Mouse (Mus musculus) hindbrain, embryonic 13.5 days (tissue): ENCODE data around the gene Sesn1. TPM values are rescaled to one million over a fixed set of nuclear protein-coding genes. Genes with fewer than 3 reads are reported as not detected.

Source experiments
- ATAC-seq: fragments of 200-750 bp; cut with Nextera tagmentation; 2 replicates; pipeline ENCODE4 v1.8.0; 2017; ENCODE audit warnings: moderate TSS enrichment; ENCODE audit not compliant: low FRiP score
- H3K27ac ChIP-seq: fragments of 300-500 bp; sonication (generic); 2 replicates; pipeline ENCODE4 v1.5.1; 2015; ENCODE audit warnings: inconsistent platforms, mild to moderate bottlenecking, moderate library complexity
- H3K27me3 ChIP-seq: fragments of 300-500 bp; sonication (generic); 2 replicates; pipeline ENCODE4 v1.6.1; 2015; ENCODE audit warnings: mild to moderate bottlenecking, inconsistent platforms
- H3K36me3 ChIP-seq: fragments of 300-500 bp; sonication (generic); 2 replicates; pipeline ENCODE4 v1.6.1; 2015; ENCODE audit warnings: mild to moderate bottlenecking, inconsistent platforms
- H3K4me1 ChIP-seq: fragments of 300-500 bp; sonication (generic); replicated peaks from 2 replicates; pipeline ENCODE4 v1.6.1; 2015; ENCODE audit warnings: inconsistent platforms
- H3K4me2 ChIP-seq: fragments of 300-500 bp; sonication (generic); 2 replicates; pipeline ENCODE4 v1.6.1; 2015; ENCODE audit warnings: inconsistent platforms, mild to moderate bottlenecking, moderate library complexity
- H3K4me3 ChIP-seq: fragments of 300-500 bp; sonication (generic); 2 replicates; pipeline ENCODE4 v1.5.1; 2015; ENCODE audit warnings: mild to moderate bottlenecking, inconsistent platforms
- H3K9ac ChIP-seq: fragments of 300-500 bp; sonication (generic); 2 replicates; pipeline ENCODE4 v1.6.1; 2015; ENCODE audit warnings: mild to moderate bottlenecking, inconsistent platforms
- H3K9me3 ChIP-seq: fragments of 300-500 bp; sonication (generic); 2 replicates; pipeline ENCODE4 v1.6.1; 2016; ENCODE audit warnings: inconsistent platforms
- WGBS: fragments of 180-500 bp; shearing (Covaris S2); methylation state at CpG from one replicate; pipeline ENCODE4 v1.1.7; 2015; 5-methylcytosine and 5-hydroxymethylcytosine counted together
- polyA plus RNA-seq: library from polyadenylated mRNA; unstranded; fragments of >200 nt; fragmentation: Nextera tagmentation; extraction: Ambion mirVana; gene quantifications from 2 replicates; pipeline ENCODE4 v1.2.1, GENCODE M21; 2015

Gene Sesn1
- 35.6 and 36.1 TPM in 2 replicates for polyA plus RNA-seq

GRCm38 (mm10) chr10:41809771-41810563 is at the start of gene Sesn1, which contains the start of gene Cep57l1:
TSS of gene Sesn1 (plus strand) at chr10:41809935.
TSS of gene Cep57l1 (minus strand) at chr10:41809871.
- Histone ChIP-seq H3K4me2 (peak within 1 kb of the TSS; percentile 81), H3K27me3 (no peaks in the 10 kb centered on the region), H3K36me3 (no peaks in the 10 kb centered on the region), H3K4me1 (peaks cover 40% of the 10 kb centered on the region), H3K4me3 (peak within 1 kb of the TSS; percentile 82), H3K27ac (peak within 1 kb of the TSS; percentile 95), H3K9me3 (no peaks in the 10 kb centered on the region), H3K9ac (peak within 1 kb of the TSS; percentile 88)
- ATAC-seq: peak; percentile 96
- under 1% methylated on average over 59 of the region's 69 CpGs for WGBS

- no peaks in the 10 kb centered on the region for H3K27me3 ChIP-seq
- no peak overlapping the region for H3K9ac ChIP-seq
- H3K27ac ChIP-seq: no peak overlapping the region
- H3K4me1 ChIP-seq: no peaks in the 10 kb centered on the region
- H3K9me3 ChIP-seq: no peaks in the 10 kb centered on the region
- no peaks in the 10 kb centered on the region for H3K36me3 ChIP-seq
- no peak for ATAC-seq
- no peak overlapping the region for H3K4me3 ChIP-seq
- H3K4me2 ChIP-seq: no peak overlapping the region
- 70% methylated on average over 3 of the region's 3 CpGs for WGBS
These were observed 48.9 kb upstream of the Sesn1 start for GRCm38 (mm10) chr10:41760866-41761265.

- H3K4me2 ChIP-seq: no peak overlapping the region
- no peak overlapping the region for H3K4me3 ChIP-seq
- H3K27me3 ChIP-seq: no peaks in the 10 kb centered on the region
- WGBS: 86% methylated on average over 3 of the region's 3 CpGs
- no peak overlapping the region for H3K9ac ChIP-seq
- H3K36me3 ChIP-seq: no peaks in the 10 kb centered on the region
- no peak overlapping the region for H3K27ac ChIP-seq
- ATAC-seq: no peak
- H3K9me3 ChIP-seq: no peaks in the 10 kb centered on the region
- H3K4me1 ChIP-seq: no peaks in the 10 kb centered on the region
These were observed 45.9 kb upstream of the Sesn1 start for GRCm38 (mm10) chr10:41763741-41764385.

GRCm38 (mm10) chr10:41765586-41765985 is 44.1 kb upstream of the Sesn1 start:
- no peak overlapping the region for H3K27ac ChIP-seq
- WGBS: 96% methylated on average over 4 of the region's 4 CpGs
- H3K4me1 ChIP-seq: no peaks in the 10 kb centered on the region
- no peak overlapping the region for H3K4me2 ChIP-seq
- no peaks in the 10 kb centered on the region for H3K27me3 ChIP-seq
- no peak overlapping the region for H3K9ac ChIP-seq
- no peaks in the 10 kb centered on the region for H3K9me3 ChIP-seq
- H3K4me3 ChIP-seq: no peak overlapping the region
- ATAC-seq: no peak
- H3K36me3 ChIP-seq: no peaks in the 10 kb centered on the region

GRCm38 (mm10) chr10:41766280-41766679 is 43.5 kb upstream of the Sesn1 start:
- Histone ChIP-seq H3K9ac (no peak overlapping the region), H3K4me3 (no peak overlapping the region), H3K27ac (no peak overlapping the region), H3K36me3 (no peaks in the 10 kb centered on the region), H3K27me3 (no peaks in the 10 kb centered on the region), H3K4me2 (no peak overlapping the region), H3K9me3 (no peaks in the 10 kb centered on the region), H3K4me1 (no peaks in the 10 kb centered on the region)
- WGBS: 77% methylated on average over 4 of the region's 4 CpGs
- no peak for ATAC-seq

- H3K4me3 ChIP-seq: no peak overlapping the region
- H3K9ac ChIP-seq: no peak overlapping the region
- no peak for ATAC-seq
- no peaks in the 10 kb centered on the region for H3K27me3 ChIP-seq
- no peaks in the 10 kb centered on the region for H3K4me1 ChIP-seq
- H3K36me3 ChIP-seq: no peaks in the 10 kb centered on the region
- H3K27ac ChIP-seq: no peak overlapping the region
- H3K9me3 ChIP-seq: no peaks in the 10 kb centered on the region
- WGBS: 95% methylated on average over 6 of the region's 6 CpGs
- no peak overlapping the region for H3K4me2 ChIP-seq
These were observed 42.5 kb upstream of the Sesn1 start for GRCm38 (mm10) chr10:41767254-41767653.

- ATAC-seq: no peak
- WGBS: 91% methylated on average over 6 of the region's 6 CpGs
- H3K27me3 ChIP-seq: no peaks in the 10 kb centered on the region
These were observed 17.4 kb upstream of the Sesn1 start for GRCm38 (mm10) chr10:41792375-41792774.

GRCm38 (mm10) chr10:41797253-41797652 is 12.5 kb upstream of the Sesn1 start:
- WGBS: 97% methylated on average over 8 of the region's 8 CpGs
- Histone ChIP-seq H3K4me1 (no peaks in the 10 kb centered on the region), H3K9ac (no peak overlapping the region), H3K27ac (no peak overlapping the region), H3K27me3 (no peaks in the 10 kb centered on the region), H3K9me3 (peaks cover 44% of the 10 kb centered on the region), H3K36me3 (peaks cover 66% of the 10 kb centered on the region), H3K4me3 (no peak overlapping the region), H3K4me2 (no peak overlapping the region)
- ATAC-seq: no peak

More at GRCm38 (mm10) chr10:41792375-41792774, 17.4 kb upstream of the Sesn1 start:
- Histone ChIP-seq H3K36me3 (peaks cover 18% of the 10 kb centered on the region), H3K9me3 (peaks cover 19% of the 10 kb centered on the region), H3K9ac (no peak overlapping the region), H3K4me2 (no peak overlapping the region), H3K27ac (no peak overlapping the region), H3K4me3 (no peak overlapping the region), H3K4me1 (no peaks in the 10 kb centered on the region)

GRCm38 (mm10) chr10:41803467-41803866 is 6.3 kb upstream of the Sesn1 start:
- H3K27me3 ChIP-seq: no peaks in the 10 kb centered on the region
- H3K36me3 ChIP-seq: peaks cover 48% of the 10 kb centered on the region
- 96% methylated on average over 8 of the region's 8 CpGs for WGBS

GRCm38 (mm10) chr10:41804711-41805110 is 5.0 kb upstream of the Sesn1 start:
- Histone ChIP-seq H3K27ac (no peak overlapping the region), H3K9ac (no peak overlapping the region), H3K4me3 (no peak overlapping the region), H3K4me2 (no peak overlapping the region), H3K36me3 (peaks cover 36% of the 10 kb centered on the region), H3K9me3 (peaks cover 30% of the 10 kb centered on the region), H3K4me1 (no peaks in the 10 kb centered on the region; the same call in 1 of the 2 replicates), H3K27me3 (no peaks in the 10 kb centered on the region)
- 98% methylated on average over 3 of the region's 3 CpGs for whole genome bisulfite sequencing
- no peak for ATAC-seq

More at GRCm38 (mm10) chr10:41803467-41803866, 6.3 kb upstream of the Sesn1 start:
- Histone ChIP-seq H3K4me2 (no peak overlapping the region), H3K4me1 (no peaks in the 10 kb centered on the region), H3K27ac (no peak overlapping the region), H3K4me3 (no peak overlapping the region), H3K9ac (no peak overlapping the region), H3K9me3 (peaks cover 36% of the 10 kb centered on the region)
- ATAC-seq: no peak

- 94% methylated on average over 2 of the region's 2 CpGs for WGBS
- no peak overlapping the region for H3K4me3 ChIP-seq
- no peak overlapping the region for H3K4me2 ChIP-seq
- H3K9ac ChIP-seq: no peak overlapping the region
- peaks cover 2% of the 10 kb centered on the region for H3K4me1 ChIP-seq
- H3K27ac ChIP-seq: no peak overlapping the region
- no peak for ATAC-seq
- peaks cover 20% of the 10 kb centered on the region; the same call in 1 of the 2 replicates for H3K9me3 ChIP-seq
- peaks cover 24% of the 10 kb centered on the region for H3K36me3 ChIP-seq
- no peaks in the 10 kb centered on the region for H3K27me3 ChIP-seq
These were observed 3.9 kb upstream of the Sesn1 start for GRCm38 (mm10) chr10:41805729-41806355.

GRCm38 (mm10) chr10:41809080-41809770 is 510 bp upstream of the Sesn1 start:
- Histone ChIP-seq H3K27ac (peak overlapping the region; percentile 95), H3K4me1 (peaks cover 34% of the 10 kb centered on the region), H3K4me2 (peak overlapping the region; percentile 81), H3K27me3 (no peaks in the 10 kb centered on the region), H3K9me3 (no peaks in the 10 kb centered on the region), H3K36me3 (no peaks in the 10 kb centered on the region), H3K9ac (peak overlapping the region; percentile 88), H3K4me3 (peak overlapping the region; percentile 82)
- 3% methylated on average over 25 of the region's 25 CpGs for WGBS
- ATAC-seq: peak; percentile 88
